Mouse (Mus musculus) embryo, embryonic 11.5 days (tissue): Measurements from ENCODE around the gene Selenov.
"Not testable (repeated sequence)": the region's sequence is repeated elsewhere in the genome, so short reads cannot be mapped to it uniquely, and the experiment has no call there.

Source experiments
- DNase-seq: peaks from one replicate; pipeline ENCODE4 v3.0.0-alpha.2; 2012; ENCODE audit warnings: low read depth, low spot score

Selenov gene

GRCm38 (mm10) chr7:28294481-28294880 lies 3.5 kb upstream of the Selenov start:
- DNase-seq = peak; percentile 70

DNA sequence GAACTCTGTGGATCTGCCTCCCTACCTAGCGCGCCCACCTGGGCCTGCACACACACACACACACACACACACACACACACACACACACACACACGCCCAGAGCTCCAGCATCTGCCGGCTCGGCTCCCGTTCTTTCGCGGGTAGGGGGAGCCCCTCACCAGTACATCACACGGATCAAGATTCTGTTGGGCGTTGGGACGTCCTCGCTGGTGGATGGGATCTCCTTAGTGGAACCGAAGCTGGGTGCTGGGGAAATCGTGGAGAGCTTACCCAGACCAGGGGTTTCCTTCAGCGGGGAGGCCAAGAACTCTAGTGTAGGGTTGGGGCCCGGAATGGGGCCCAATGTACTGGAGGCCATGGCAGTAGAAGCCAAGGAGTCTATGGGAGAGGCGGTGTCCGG lies 821 bp downstream of the Selenov start:
- no peak for DNase-seq

- no peak for DNase-seq
These were observed 10.4 kb downstream of the Selenov start for GRCm38 (mm10) chr7:28280630-28281029.

DNA sequence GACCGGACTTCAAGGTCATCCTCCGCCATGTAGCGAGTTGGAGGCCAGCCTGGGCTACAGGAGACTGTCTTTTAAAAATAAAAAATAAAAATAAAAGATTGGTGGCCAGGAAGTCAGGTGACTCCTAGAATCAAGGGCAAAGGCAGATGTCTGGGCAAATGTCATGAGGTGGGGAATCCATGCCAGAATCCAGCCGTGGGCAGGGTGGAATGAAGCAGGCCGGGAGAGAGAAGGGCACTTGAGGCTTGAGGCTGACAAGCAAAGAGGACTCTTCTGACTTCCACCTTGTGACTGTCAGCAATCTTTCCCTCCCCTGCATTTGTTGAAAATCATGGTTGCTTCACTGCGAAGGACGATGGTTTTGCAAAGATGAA lies 12.7 kb downstream of the Selenov start:
- DNase-seq = no peak

- DNase-seq = peak; percentile 94
These were observed 13.2 kb downstream of the Selenov start, which contains the start of gene Eid2b for GRCm38 (mm10) chr7:28277615-28278278. TSS of gene Eid2b (plus strand) at chr7:28277739.

- DNase-seq = no peak
These were observed 13.8 kb downstream of the Selenov start for GRCm38 (mm10) chr7:28277237-28277614.

GRCm38 (mm10) chr7:28271761-28272160 lies 19.2 kb downstream of the Selenov start:
- DNase-seq = no peak

- no peak for DNase-seq
These were observed 21.6 kb downstream of the Selenov start for GRCm38 (mm10) chr7:28269355-28269754.

DNA sequence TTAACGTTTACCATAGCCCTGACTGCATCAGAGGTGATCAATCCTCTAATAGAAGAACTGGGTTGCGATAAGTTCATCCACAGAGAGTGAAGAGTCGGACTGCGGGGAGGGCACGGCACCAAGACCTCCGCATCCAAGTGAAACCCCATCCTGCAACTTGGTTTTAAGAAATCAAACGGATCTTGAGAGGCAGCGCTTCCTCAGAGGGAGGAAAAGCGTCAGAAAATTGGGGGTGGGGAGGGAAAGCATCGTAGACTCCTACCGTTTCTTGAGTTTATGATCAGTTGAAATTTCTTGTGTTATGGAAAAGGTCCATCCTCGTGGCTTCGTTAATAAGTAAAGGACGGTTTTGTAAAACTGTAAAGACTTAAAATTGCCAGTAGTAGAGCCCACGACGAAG lies 22.4 kb downstream of the Selenov start:
- no peak for DNase-seq

- DNase-seq = no peak
These were observed 22.9 kb downstream of the Selenov start for GRCm38 (mm10) chr7:28268042-28268531.

DNA sequence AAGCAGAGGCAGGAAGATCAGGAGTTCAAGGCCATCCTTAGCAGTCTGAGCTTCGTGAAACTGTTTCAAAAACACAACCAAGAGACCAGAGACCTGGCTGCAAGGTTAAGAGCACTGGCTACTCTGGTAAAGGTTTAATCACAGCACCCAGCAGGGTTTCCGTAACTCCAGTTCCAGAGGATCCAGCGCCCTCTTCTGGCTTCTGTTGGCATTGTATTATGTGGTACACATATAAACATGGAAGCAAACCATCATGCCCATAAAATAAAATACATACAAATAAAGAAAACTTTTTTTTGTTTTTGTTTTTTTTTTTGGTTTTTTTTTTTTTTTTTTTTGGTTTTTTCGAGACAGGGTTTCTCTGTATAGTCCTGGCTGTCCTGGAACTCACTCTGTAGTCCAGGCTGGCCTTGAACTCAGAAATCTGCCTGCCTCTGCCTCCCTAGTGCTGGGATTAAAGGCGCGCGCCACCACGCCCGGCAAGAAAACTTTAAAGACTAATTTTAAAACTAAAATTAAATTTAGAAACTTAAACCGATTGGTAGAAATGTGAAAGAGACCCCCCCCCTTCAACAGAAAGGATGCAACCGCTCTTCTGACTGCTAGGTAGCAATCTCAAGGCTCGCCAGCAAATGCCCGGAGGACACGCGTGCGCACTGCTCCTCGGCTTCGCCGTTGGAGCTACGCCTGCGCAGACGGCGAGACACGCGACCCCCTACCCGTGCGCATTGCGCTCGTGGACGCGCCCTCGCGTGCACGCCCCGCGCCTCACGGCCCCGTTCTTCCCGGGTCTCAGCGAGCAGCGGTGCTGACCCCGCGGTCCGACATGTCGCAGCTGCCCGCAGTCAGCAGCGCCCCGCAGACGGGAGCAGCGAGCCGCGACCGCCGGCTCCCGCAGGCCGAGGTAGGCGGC lies 23.6 kb downstream of the Selenov start, which contains the start of gene Eid2:
Gene Eid2, plus strand, starts transcription at position 753 of the 913 bp plus-strand sequence.
- DNase-seq = peak; percentile 88

DNA sequence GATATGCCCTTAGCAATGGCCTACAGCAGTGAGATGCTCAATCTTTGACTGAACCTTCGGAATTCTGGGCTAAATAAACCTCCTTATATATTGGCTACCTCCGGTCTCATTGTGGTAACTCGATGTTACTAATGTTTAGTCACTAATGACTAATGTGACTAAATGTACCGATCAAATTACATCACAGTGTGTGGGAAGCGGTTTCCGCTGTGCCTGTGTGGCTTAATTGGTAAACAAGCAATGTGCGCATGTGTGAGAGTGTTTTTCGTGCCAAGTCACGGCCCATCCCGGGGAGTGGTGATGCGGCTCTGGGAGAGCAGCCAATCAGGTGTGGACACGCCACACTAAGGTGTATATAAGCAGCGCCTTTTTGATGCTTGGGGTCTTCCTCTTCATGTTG lies 25.6 kb downstream of the Selenov start:
- DNase-seq = no peak

GRCm38 (mm10) chr7:28263786-28264185 lies 27.2 kb downstream of the Selenov start:
- peak; percentile 72 for DNase-seq

GRCm38 (mm10) chr7:28262861-28263260 lies 28.1 kb downstream of the Selenov start:
- no peak for DNase-seq

DNA sequence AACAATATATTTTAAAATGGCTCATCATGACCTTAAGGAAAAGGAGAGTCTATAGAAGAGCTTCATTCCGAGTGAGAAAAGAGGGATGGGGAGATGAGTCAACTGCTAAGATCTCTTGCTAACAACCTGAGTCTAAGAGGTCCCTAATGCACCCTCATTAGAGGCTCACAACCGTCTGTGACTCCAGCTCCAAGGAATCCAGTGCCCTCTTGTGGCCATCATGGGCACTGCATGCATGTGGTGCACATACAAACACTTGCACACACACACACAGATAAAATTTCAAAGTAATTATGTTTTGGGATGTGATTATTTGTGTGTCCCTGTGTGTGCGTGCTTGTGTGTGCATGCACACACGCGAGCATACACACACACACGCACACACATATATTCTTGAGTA lies 35.5 kb downstream of the Selenov start:
- no peak for DNase-seq

DNA sequence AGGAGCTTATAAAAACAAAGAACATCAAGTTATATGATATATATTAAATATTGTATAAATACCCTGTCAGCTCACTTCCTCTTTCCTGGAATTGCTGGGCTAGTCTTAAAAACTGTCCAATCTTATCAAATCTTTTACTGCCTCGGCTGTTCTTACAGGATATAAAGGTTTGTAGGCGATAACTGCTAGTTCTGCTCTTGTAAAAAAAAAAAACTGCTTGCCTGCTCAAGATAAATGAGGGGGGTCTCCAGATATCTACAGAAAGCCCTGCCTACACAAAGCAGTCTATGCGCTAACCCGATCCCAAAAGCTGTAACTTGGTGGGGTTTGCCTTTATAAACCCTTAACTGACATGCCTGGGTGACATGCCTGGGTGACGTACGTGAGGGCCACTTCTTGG lies 36.4 kb downstream of the Selenov start:
- no peak for DNase-seq

DNA sequence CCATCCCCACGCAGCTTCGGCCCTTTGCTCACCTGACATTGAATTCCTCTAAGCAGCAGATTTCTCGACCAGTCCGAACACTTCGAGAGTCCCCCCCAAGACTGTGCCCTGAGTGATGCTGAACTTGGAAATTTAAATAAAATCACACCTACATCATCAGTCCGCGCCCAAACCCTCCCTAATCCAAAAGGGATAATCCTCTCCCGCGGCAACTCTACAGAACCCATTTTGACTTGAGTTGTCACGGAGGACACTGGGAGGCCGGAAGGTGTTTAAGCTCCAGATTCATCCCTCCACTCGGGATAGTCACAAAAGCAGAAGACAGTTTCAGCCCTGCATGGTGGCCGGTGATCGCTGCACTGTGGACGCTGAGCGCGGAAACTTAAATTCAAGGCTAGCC lies 39.0 kb downstream of the Selenov start:
- no peak for DNase-seq

GRCm38 (mm10) chr7:28248957-28249356 lies 42.0 kb downstream of the Selenov start:
- no peak for DNase-seq

DNA sequence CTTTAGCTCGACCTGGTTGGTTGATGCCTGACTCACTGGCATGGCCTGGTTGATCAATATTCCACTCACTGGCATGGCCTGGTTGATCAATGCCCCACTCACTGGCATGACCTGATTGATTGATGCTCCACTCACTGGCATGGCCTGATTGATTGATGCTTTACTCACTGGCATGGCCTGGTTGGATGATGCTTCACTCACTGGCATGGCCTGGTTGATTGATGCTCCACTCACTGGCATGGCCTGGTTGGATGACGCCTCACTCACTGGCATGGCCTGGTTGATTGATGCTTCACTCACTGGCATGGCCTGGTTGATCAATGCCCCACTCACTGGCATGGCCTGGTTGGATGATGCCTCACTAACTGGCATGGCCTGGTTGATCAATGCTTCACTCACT lies 47.0 kb downstream of the Selenov start:
- DNase-seq = not testable (repeated sequence)
